Mouse (Mus musculus) lung, postnatal 36 days (tissue): ENCODE data around the gene Tmem220.

ENCODE experiments used
- DNase-seq: peaks from one replicate; pipeline ENCODE4 v3.0.0; 2022; ENCODE audit warnings: mixed read lengths

Tmem220 gene

DNA sequence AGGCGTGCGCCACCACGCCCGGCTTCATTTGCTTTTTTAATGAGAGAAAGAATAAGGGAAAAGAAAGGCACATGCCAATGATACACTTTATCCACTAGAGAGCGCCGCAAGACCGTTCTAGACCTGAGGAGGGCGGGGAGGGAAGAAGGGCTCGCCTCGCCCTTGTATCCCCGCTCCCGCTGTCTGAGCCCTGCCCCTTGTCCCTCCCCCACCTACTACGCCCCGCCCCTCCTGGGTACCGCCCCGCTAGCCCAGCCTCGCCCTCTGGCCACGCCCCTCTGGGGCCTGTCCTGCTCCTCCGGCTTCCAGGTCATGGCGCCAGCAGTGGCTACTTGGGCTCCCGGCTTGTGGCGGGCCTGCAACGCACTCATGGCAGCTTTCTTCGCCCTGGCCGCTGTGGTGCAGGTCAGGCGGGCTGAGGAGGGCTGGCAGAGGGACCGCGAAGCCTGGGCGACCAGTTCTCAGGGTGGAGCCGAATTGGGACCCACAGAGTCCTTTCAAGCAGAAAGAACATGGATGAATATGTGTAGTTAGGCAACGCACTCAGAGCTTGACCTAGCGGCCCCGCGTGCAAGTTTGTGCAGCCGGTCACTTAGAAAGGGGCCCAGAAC lies at the start of gene Tmem220:
Tmem220 (plus strand) TSS at position 288 of the 611 bp plus-strand sequence.
- peak; percentile 94 for DNase-seq

DNA sequence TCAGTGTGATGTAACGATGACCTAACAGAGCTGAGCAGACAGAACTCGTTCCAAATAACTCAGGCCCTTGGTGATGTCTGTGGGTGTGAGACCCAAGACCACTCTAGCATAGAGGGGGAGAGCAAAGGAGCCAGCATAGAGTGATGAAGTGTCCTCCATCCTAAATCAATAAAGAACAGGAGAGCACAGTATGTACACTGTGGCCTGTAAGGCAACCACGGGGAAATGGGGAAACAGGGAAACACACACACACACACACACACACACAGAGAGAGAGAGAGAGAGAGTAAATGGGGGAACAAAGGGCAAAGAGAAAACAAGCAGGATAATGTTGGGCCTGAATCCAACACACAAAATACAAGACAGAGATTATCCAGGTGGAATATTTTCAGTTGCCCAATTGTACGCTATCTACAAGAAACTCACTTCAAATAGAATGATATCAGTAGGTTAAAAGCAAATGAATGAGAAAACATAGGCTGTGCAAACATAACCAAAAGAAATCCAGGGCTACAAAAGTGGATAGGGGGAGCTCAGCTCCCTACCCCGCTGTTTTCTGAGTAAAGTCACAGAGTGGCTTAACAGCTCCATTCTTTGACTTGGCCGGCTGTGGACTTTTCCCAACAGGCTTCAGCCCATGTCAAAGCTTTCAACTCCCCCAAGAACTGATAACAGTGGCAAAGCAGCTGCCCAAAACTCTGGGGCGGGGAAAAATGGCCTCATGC lies 49.2 kb upstream of the Tmem220 start:
- DNase-seq: no peak

DNA sequence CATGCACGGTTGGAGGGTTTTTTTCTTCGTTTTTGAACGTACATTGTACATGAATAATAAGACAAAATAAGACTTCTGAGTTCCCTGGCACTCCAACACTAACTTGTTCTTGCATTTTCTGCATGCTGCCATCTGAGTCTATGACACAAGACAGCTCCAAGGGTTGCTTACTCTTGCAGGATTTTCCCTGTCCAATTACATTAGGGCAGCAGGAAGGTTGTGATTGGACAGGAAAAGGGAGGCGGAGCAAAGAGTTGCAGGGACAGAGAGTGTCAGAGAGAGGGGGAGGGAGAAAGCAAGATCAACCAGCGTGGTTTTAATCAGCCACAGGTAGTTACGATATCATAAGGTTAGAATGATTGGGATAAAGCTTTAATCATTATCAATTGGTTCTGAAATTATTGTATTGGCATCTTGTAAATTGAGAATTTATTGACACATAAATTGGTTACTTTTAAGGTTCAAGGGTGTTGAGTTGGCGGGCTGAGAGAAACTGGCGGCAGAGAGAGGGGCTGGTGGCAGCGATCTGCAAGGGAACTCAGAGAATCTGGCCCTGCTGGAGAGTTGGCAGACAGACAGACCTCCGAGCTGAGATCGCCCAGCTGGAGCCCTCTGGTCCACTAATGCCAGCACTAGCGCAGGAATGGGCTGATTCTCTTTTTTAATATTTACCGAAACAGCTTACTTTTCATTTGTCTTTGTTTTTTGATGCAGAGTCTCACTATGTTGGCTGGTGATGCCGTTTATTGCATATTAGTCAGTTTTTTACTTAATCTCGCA lies 43.4 kb upstream of the Tmem220 start:
- DNase-seq: no peak

DNA sequence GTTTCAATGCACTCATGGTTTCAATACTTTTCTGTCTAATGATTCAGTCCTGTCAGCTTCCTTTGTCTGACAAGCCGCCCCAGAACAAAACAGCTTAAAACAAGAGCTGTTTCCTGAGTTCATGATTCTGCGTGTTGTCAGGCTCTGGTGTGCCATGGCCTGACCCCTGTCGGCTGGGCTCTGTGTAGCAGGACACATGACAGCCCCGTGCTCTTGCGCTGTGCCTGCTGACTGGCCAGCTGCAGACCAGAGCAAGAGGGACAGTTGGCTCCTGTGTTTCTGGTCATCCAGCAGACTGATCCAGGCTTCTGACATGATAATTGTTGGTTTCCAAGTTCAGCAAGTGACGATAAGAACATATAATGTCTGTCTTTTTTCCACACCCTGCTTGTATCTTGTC lies 42.2 kb upstream of the Tmem220 start:
- DNase-seq: peak; percentile 71

DNA sequence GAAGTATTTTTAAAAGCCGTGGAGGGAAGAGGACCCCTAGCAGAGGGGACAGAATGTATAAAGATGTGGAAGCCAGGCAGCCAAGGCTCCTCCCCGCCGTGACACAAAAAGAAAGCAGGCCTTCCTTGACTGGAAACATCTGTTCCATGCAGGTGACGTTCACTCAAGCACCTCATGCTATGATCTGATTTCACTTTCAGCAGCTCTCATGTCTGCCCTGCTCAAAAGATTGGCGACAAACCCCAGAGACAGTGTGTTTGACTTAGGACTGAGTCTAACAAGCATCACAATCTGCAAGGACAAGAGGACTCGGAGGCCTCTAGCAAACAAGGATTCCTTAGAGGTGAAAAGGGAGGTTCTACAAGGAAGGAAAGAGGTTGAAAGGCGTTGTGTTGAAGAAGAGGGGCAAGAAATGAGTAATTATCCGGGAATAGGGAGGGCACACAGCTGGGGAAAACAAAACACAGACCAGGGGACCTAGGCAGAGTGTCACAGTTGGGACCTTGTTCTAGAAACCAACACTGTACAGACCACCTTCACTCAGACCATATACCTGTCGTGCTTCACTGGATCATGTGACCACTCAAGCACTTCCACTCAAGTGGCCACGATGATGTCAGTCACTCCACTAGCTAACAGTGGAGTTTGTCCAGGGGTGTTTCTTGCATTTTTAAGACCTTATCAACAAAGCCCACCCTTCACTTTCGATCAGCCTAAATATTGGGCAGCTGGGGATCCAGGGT lies 41.4 kb upstream of the Tmem220 start:
- DNase-seq: peak; percentile 69

DNA sequence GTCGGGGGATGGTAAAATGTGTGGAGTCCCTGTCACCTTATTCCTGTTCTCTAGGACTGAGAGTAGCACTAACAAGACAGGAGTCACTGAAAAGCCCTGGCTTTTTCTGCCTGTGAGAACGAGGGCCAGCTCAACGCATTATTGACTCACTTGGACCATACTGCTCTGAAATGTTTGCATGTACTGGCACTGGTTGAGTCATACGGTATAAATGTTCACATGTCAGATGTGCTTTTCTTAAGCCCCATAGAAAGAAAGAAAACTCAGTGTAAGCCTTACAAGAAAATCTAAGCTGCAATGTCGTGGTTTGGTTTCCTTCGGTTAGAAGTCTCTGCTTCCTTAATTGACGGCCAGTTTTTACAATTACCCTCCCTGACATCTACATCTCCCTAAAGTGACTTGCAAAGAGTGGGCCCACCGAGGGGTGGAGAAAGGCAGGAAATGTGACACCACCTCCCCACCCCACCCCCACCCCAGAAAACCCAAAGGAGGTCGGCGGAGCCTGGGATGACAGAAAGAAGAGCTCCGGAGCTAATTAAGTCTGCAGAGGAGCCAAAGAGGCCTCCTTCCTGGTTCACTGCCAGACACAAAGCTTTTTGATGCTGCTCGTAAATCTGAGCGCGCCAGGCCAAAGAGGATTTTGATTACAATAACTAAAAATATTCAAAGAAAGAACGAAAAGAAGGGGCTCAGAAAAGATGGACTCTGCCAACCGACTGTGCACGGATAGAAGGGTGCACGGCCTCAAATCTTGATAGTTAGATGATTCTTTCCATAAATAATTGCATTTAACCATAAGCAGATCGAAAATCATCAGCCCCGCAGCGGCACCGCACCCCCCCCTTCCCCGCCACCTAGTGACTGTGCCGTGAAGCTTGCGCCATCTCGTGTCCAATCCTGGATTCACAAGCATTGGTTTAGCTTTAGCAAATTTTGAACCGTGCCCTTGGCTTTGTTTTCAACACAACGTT lies 40.5 kb upstream of the Tmem220 start:
- peak; percentile 89 for DNase-seq

DNA sequence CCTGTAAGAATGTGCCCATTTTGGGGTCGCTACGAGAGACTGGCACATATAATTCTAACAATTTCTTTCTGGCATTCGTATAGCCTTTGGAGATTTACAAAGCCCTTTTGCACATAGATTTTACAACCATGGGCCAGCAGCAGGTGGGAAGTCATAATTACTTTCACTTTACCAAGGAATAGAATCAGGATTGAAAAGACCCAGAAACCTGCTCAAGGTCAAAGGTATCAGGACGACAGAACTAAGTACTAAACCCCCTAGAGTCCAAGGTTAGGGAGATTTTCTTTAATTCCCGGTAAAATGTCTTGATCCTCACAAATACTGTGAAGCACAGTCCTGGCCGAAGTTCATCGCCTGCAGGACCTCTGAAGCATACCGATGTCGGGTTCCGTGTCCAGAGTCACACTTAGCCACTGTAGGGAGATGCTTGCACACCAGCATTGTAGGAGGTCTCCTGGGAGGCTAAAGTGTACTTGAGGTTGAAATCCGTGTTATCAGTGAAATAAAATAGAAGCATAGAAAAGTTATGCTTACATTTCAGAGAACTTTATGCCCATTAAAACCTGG lies 39.7 kb upstream of the Tmem220 start:
- no peak for DNase-seq

DNA sequence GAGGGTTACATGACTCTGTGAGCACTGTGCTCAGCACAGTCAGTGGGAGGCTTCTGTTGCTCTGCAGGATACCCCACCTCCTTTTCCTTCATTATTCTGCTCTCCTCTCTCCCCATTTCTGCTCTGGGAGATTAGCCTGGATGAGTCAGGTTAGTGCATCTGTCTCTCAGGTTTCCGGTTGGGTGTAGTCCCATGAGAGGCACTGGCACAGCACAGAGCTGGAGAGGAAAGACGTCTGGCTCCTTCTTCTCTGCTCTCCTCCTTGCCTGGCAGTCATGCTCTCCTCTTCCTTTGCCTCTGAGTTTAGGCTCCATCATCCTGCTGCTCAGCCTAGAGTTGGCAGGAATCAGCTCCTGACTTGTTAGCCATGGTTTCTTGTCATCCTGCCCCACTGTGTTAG lies 32.8 kb upstream of the Tmem220 start:
- no peak for DNase-seq

DNA sequence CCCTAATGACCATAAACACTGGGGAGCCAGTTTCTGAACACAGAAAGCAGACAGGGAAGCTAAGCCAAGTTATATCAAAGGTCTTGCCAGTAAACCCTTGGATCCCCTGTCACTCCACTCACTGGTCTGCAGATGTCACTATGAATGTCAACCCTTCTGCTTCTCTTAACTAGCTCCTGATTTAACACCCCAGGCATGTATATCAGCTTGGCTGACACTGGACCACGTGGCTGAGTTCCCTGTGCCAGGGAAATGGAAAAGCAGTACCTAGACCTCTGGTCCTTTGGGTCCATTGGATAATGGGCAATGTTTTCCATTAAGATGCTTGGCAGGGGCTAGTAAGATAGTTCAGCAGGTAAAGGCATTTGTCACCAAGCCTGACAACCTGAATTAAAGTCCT lies 31.3 kb upstream of the Tmem220 start:
- DNase-seq: no peak

DNA sequence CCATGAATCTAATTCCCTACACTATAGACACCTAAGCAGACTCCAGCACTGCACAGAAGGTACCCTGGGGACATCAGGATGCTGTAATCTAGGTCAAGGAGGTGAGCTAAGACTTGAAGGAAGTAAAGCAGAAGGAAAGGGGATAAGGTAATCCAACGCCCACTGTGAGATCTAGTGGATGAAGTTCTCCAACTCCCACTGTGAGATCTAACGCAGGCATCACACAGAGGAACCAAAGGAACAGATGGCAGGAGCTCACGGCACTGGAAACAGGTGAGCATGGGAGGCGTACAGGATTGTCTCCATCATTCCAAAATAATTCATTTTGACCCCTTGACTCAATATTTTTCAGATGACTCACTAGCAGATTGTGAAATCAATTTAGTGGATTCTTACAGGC lies 28.5 kb upstream of the Tmem220 start:
- no peak for DNase-seq

DNA sequence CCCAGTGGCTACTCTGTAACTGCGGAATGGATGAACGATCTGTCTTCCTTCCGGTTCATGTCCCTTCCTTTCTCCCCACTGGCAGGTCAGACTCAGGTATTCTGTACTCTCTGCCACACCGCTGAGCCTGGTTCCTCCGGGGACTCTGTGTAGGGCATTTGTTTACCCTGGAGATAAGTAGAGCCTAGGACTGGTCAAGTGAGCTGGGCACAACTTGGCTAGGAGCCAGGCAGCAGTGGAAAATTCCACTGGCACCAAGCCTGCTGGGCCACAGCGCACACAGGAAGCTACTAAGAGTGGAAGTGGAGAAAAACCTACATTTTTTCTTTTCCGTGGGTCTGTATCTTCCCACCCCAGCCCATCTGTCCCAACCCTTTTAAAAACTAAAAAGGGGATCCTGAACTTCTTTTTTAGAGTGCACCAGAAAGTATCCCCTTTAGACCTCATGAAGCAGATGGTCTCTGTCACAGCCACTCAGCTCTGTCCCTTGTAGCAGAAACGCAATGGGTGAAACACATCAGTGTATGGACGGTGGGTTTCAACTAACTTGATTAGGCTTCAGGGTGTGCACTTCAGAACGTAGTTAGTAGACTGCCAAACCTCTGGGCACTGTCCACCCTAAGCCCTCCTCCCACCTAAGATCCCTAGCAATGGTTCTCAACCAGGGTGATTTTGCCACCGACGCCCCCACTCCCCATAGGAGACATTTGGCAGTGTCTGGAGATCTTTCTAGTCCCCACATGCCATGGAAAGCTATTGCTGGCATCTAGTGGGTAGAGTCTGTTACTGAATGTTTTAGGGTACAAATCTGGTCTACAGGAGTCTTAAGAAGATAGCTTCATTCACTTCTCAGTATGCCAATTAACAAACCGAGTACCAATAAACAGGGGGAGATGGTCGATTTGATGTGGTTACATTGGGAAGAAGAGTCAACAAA lies 26.2 kb upstream of the Tmem220 start:
- DNase-seq: peak; percentile 86

DNA sequence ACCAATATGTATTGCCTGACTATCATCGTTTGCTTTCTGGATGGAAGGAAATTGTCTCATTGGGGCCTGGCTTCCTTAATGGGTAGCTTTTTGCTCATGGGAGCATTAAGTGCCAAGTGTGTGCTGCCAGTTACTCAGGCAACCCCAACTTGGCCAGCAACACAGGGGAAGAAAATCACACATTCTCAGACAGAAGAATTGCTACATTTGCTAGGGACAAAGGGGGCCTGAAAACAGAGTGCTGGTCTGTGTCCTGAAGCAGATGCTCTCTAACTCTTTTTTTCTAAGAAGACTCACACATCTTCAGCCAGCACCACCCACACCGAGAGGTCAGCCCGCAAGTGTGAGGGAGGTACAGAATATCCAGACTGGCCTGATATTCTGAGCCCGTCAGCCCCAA lies 24.3 kb upstream of the Tmem220 start:
- DNase-seq: no peak

DNA sequence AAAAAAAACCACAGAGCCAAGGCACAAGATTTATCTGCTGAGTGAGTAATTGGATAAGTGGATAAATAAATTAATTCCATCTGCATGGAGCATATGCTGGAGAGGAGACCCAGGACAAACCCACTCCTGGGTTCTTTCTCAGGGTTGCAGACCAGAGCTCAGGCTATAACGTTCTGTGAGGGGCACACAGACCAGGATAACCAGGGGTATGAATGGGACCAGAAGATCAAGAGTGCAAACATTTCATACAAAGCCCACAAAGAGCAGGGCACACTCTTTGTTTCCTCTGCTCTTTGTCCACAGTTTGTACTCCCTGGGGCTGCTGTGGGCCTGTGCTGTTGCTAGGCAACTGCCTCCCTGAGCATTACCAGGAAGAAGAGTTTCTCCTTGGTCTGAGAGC lies 23.2 kb upstream of the Tmem220 start:
- DNase-seq: no peak

DNA sequence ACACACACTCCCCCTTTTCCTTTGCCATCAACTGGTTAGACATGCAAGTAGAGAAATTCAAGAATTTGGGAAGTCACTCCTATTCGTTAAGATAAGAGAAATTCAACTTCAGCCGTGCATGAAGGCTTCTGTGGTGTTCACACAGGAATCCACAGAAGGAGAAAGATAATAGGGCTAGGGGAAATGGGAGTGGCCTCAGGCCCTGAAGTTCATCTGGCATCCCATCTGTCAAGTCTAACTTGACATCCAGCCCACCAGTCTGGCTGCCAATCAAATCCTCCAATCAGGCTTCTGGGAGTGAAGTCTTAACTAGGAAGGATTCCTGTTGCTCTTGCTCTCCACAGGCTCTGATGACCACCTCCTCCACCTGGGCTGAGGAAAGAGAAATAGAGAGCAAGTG lies 22.0 kb upstream of the Tmem220 start:
- DNase-seq: no peak

DNA sequence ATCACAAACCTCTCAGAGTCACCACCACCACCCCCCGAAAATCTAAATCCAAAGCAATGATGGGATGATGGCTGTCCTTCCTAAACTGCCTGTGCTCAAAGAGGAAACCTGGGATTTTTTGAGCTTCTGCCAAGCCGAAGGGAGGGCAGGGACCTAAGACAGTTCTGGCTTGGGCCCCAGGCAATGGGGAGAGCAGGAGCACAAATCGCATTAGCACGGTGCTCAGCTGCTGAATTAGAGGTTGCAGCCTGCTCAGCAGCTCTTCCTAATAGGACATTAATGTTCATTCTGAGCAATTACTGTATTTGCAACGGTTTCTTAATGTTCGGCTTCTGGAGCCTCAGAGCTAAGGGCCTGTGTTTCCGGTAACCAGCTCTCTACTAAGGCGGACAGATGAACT lies 17.0 kb upstream of the Tmem220 start:
- DNase-seq: no peak

DNA sequence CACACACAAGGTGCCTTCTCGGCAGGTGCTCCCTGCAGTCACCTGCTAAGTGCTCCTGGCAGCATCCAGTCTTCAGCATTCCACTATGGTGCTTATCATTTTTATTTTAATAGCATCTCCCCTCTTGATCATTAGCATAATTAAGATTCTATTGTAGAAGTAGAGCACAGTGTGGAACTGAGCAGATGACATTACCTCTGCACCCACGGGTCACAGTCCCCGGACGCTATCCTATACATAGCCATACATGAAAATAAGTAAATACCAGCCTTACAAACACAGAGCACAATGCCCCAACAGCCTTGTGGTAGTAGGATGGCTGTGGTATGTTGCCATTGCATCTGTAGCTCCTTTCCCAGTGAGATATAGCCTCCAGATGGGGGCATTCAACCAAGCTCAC lies 16.4 kb upstream of the Tmem220 start:
- no peak for DNase-seq

DNA sequence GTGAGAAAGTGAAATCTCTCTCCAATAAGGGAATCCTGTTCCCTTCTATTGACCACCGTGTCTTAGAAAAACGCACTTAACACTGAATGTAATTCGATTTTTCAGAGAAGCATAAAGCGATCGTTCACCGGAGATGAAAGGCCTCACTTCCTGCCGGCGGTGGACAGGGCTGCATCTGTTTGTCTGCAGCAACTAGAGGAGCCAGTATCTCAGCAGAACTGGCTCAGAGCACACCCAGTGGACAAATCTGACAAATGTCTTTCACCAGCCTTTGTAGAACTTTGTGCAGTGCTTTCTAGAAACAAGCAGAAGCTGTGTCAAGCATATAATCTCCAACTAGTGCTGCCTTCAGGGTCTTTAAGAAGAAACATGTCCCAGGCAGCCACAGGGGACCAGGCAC lies 14.5 kb upstream of the Tmem220 start:
- no peak for DNase-seq

DNA sequence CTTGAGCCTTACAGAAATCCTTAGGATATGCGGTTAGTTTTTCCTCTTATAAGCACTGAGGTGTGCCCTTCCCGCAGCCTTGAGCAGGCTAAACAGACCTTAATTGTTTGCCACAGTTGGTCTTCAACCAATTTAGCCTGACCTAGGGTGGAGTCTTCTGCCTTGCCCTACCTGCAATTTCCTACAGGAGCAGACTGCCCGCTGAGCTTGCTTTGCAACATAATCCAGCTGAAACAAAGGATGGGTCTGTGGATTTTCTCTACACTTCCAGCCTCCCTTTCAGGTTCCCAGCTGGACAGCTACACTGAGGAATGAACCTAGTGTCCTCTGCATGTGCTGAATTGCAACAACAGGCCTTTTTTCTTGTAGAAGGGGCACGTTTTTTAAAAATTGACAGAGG lies 13.3 kb upstream of the Tmem220 start:
- DNase-seq: no peak

DNA sequence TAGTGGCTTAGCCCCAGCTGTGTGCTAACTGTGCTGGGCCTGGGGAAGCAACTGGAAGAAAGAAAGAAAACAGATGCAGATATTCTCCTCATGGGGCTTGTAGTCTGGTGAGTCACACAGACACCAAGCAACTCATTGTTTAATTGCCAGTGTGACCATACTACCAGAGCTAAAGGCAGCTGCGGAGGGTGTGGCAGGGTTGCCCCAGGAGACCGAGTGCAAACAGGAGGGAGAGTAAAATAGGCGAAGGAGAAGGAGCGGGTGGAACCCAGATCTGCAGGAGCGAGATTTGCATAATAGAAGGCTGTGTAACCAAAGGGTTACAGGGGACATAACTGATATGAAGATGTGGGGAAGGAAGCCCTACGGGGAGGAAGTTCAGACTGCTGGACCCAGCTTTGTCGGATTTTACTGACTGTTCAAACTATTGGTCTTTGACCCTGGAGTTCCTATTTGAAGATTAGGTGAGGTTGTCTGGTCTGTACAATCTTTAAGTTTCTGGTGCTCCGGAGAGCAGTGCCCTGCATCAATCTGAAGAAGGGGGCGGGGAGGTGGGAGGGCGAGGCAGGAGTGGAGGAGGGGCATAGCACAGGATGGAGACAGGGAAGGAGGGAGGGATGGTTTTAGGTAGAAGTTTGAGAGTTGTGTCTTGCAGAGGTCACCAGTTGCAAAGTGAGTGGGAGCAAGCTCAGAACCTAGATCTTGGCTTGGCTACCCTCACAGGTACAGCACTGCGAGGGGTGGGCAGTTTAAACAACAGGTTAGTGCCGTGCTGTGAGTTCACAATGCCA lies 7.0 kb upstream of the Tmem220 start:
- DNase-seq: peak; percentile 23
